Mouse (Mus musculus) forebrain, embryonic 15.5 days (tissue): ENCODE measurements around the gene Efcab3. TPM values are rescaled to one million over a fixed set of nuclear protein-coding genes. Genes with fewer than 3 reads are reported as not detected.

Experiments used
- ATAC-seq: fragments of 200-750 bp; cut with Nextera tagmentation; replicated peaks from 2 replicates; pipeline ENCODE4 v1.8.0; 2017; ENCODE audit warnings: mild to moderate bottlenecking, moderate TSS enrichment, moderate library complexity
- H3K27ac ChIP-seq: fragments of 300-500 bp; sonication (generic); replicated peaks from 2 replicates; pipeline ENCODE4 v1.5.1; 2015; ENCODE audit warnings: mild to moderate bottlenecking, inconsistent platforms
- H3K27me3 ChIP-seq: fragments of 300-500 bp; sonication (generic); 2 replicates; pipeline ENCODE4 v1.6.1; 2015; ENCODE audit warnings: inconsistent platforms
- H3K36me3 ChIP-seq: fragments of 300-500 bp; sonication (generic); 2 replicates; pipeline ENCODE4 v1.6.1; 2015; ENCODE audit warnings: mild to moderate bottlenecking, inconsistent platforms
- H3K4me1 ChIP-seq: fragments of 300-500 bp; sonication (generic); 2 replicates; pipeline ENCODE4 v1.6.1; 2015; ENCODE audit warnings: inconsistent platforms
- H3K4me2 ChIP-seq: fragments of 300-500 bp; sonication (generic); replicated peaks from 2 replicates; pipeline ENCODE4 v1.6.1; 2015; ENCODE audit warnings: mild to moderate bottlenecking, inconsistent platforms
- H3K4me3 ChIP-seq: fragments of 300-500 bp; sonication (generic); 2 replicates; pipeline ENCODE4 v1.5.1; 2015; ENCODE audit warnings: mild to moderate bottlenecking, inconsistent platforms
- H3K9ac ChIP-seq: fragments of 300-500 bp; sonication (generic); replicated peaks from 2 replicates; pipeline ENCODE4 v1.6.1; 2015; ENCODE audit warnings: mild to moderate bottlenecking, inconsistent platforms
- H3K9me3 ChIP-seq: fragments of 300-500 bp; sonication (generic); 2 replicates; pipeline ENCODE4 v1.6.1; 2016; ENCODE audit warnings: inconsistent platforms
- WGBS: fragments of 180-500 bp; shearing (Covaris S2); methylation state at CpG from one replicate; pipeline ENCODE4 v1.1.7; 2015; ENCODE audit warnings: mixed read lengths; 5-methylcytosine and 5-hydroxymethylcytosine counted together
- polyA plus RNA-seq: library from polyadenylated mRNA; unstranded; fragments of >200 nt; fragmentation: Nextera tagmentation; extraction: Ambion mirVana; gene quantifications from 2 replicates; pipeline ENCODE4 v1.2.1, GENCODE M21; 2015

Gene Efcab3
- polyA plus RNA-seq, 1 experiment from 2014 or later = not detected

GRCm38 (mm10) chr11:105164516-105165510 is 101.4 kb downstream of the Efcab3 start:
- no peak for ATAC-seq
- no peaks in the 10 kb centered on the region for H3K4me1 ChIP-seq
- no peak overlapping the region for H3K27ac ChIP-seq
- no peak overlapping the region for H3K4me2 ChIP-seq
- no peaks in the 10 kb centered on the region for H3K9me3 ChIP-seq
- 87% methylated on average over 69 of the region's 69 CpGs for WGBS
- no peaks in the 10 kb centered on the region for H3K36me3 ChIP-seq
- no peak overlapping the region for H3K4me3 ChIP-seq
- H3K27me3 ChIP-seq = no peaks in the 10 kb centered on the region
- no peak overlapping the region for H3K9ac ChIP-seq

- no peak for ATAC-seq
Observed at GRCm38 (mm10) chr11:105166780-105167179, 103.4 kb downstream of the Efcab3 start.

More at GRCm38 (mm10) chr11:105166780-105167179, 103.4 kb downstream of the Efcab3 start:
- WGBS = 94% methylated on average over 10 of the region's 10 CpGs
- H3K27ac ChIP-seq = no peak overlapping the region
- no peaks in the 10 kb centered on the region for H3K4me1 ChIP-seq
- H3K9me3 ChIP-seq = no peaks in the 10 kb centered on the region
- H3K4me2 ChIP-seq = no peak overlapping the region
- no peak overlapping the region for H3K4me3 ChIP-seq
- H3K9ac ChIP-seq = no peak overlapping the region
- H3K27me3 ChIP-seq = no peaks in the 10 kb centered on the region
- no peaks in the 10 kb centered on the region for H3K36me3 ChIP-seq

Other genes starting within 250 kb of the Efcab3 start
- gene Mettl2, start 62.8 kb downstream of the Efcab3 start, polyA plus RNA-seq = 30.6 and 34.7 TPM in 2 replicates
- gene Gm10842, start 83.3 kb downstream of the Efcab3 start, polyA plus RNA-seq = not detected in 2 replicates
- 18.6 TPM in 2 replicates for gene Tlk2, start 115.2 kb downstream of the Efcab3 start, polyA plus RNA-seq
- 4.1 and 4.3 TPM in 2 replicates for gene Mrc2, start 229.1 kb downstream of the Efcab3 start, polyA plus RNA-seq